Comparison of ENCODE assay signal across 25 mouse cellular contexts in the genomic region with DNA sequence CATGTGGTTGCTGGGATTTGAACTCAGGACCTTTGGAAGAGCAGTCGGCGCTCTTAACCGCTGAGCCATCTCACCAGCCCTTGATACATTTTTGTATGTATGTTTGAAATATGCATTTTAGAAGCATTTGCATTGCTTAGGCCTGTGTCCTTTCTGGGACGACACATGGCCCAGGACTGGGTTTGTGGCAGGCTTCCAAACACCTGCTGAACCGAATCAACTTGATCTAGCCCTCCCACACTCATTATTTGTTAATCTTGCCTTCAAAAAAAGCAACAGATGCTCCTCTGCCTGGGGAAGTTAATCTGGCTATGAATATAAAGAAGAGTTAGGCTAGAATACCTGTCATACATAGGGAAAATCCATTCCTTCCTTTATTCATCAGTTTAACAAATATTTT.
"Had no signal": no experiment of that assay in that cellular context is flagged by ENCODE, and none has a peak within 500 bp of the region (broad histone marks: within the 10 kb centered on the region; RNA-seq: fewer than 3 reads in every experiment).

No protein-coding gene starts in this region.

- H3K4me3 ChIP-seq: heart, adult 2 months; heart, embryonic 13.5 days; heart, embryonic 15.5 days; hindbrain, embryonic 13.5 days; hindbrain, embryonic 15.5 days; kidney, embryonic 15.5 days; limb, embryonic 12.5 days; limb, embryonic 15.5 days; liver, embryonic 12.5 days had no signal

- H3K27ac ChIP-seq: heart, adult 2 months; heart, embryonic 13.5 days; heart, embryonic 15.5 days; hindbrain, embryonic 13.5 days; hindbrain, embryonic 15.5 days; hindbrain, postnatal 0 days; kidney, embryonic 15.5 days; kidney, postnatal 0 days; limb, embryonic 12.5 days; limb, embryonic 15.5 days; liver, embryonic 12.5 days had no signal

- H3K36me3 ChIP-seq: heart, embryonic 13.5 days; heart, embryonic 15.5 days; hindbrain, embryonic 13.5 days; hindbrain, embryonic 15.5 days; kidney, embryonic 15.5 days; limb, embryonic 12.5 days; limb, embryonic 15.5 days; liver, embryonic 12.5 days had no signal

- H3K9ac ChIP-seq: heart, embryonic 13.5 days; heart, embryonic 15.5 days; hindbrain, embryonic 13.5 days; hindbrain, embryonic 15.5 days; kidney, embryonic 15.5 days; limb, embryonic 12.5 days; limb, embryonic 15.5 days; liver, embryonic 12.5 days had no signal

- ATAC-seq: hindbrain, postnatal 0 days; intestine, embryonic 16.5 days; liver, embryonic 12.5 days had no signal

- H3K4me2 ChIP-seq: heart, embryonic 11.5 days; heart, embryonic 13.5 days; heart, embryonic 15.5 days; hindbrain, embryonic 13.5 days; hindbrain, embryonic 15.5 days; kidney, embryonic 15.5 days; limb, embryonic 12.5 days; limb, embryonic 15.5 days; liver, embryonic 12.5 days had no signal

- H3K9me3 ChIP-seq: heart, embryonic 13.5 days; heart, embryonic 15.5 days; hindbrain, embryonic 13.5 days; hindbrain, embryonic 15.5 days; kidney, embryonic 15.5 days; limb, embryonic 12.5 days; limb, embryonic 15.5 days; liver, embryonic 12.5 days had no signal

- H3K4me1 ChIP-seq: heart, embryonic 13.5 days; heart, embryonic 15.5 days; hindbrain, embryonic 13.5 days; hindbrain, embryonic 15.5 days; limb, embryonic 12.5 days; limb, embryonic 15.5 days had no signal

- H3K27me3 ChIP-seq: heart, embryonic 13.5 days; heart, embryonic 15.5 days; hindbrain, embryonic 15.5 days had no signal

- DNase-seq: gastrocnemius, postnatal 14 days; gastrocnemius, postnatal 36 days; heart, adult 11 months; heart, adult 2 months; heart, postnatal 14 days; heart, postnatal 36 days; kidney, adult 11 months; kidney, adult 2 months; kidney, adult 9 months; kidney, postnatal 14 days; kidney, postnatal 36 days; layer of hippocampus, adult 9-11 months; layer of hippocampus, postnatal 36 days had no signal
